Mouse (Mus musculus) liver, embryonic 11.5 days (tissue): ENCODE data around the gene Cox6b1. TPM values are rescaled to one million over a fixed set of nuclear protein-coding genes. Genes with fewer than 3 reads are reported as not detected.

ENCODE experiments used
- ATAC-seq: fragments of 200-750 bp; cut with Nextera tagmentation; replicated peaks from 2 replicates; pipeline ENCODE4 v1.8.0; 2017; ENCODE audit warnings: moderate number of reproducible peaks, mild to moderate bottlenecking, moderate TSS enrichment, moderate library complexity; ENCODE audit not compliant: low FRiP score
- DNase-seq: peaks from one replicate; pipeline ENCODE4 v3.0.0-alpha.2; 2017; ENCODE audit warnings: low spot score
- H3K27ac ChIP-seq: fragments of 300-500 bp; sonication (generic); 2 replicates; pipeline ENCODE4 v1.5.1; 2014; ENCODE audit warnings: mild to moderate bottlenecking, low read depth, low read length, control low read depth
- H3K27me3 ChIP-seq: fragments of 300-500 bp; sonication (generic); replicated peaks from 2 replicates; pipeline ENCODE4 v1.6.1; 2014; ENCODE audit warnings: low read length, mixed read lengths; ENCODE audit not compliant: control insufficient read depth, insufficient read depth
- H3K36me3 ChIP-seq: fragments of 300-500 bp; sonication (generic); 2 replicates; pipeline ENCODE4 v1.6.1; 2014; ENCODE audit warnings: mild to moderate bottlenecking, low read length, moderate library complexity, mixed read lengths; ENCODE audit not compliant: control insufficient read depth, insufficient read depth
- H3K4me1 ChIP-seq: fragments of 300-500 bp; sonication (generic); replicated peaks from 2 replicates; pipeline ENCODE4 v1.6.1; 2014; ENCODE audit warnings: low read length, mixed read lengths; ENCODE audit not compliant: control insufficient read depth, insufficient read depth
- H3K4me2 ChIP-seq: fragments of 300-500 bp; sonication (generic); 2 replicates; pipeline ENCODE4 v1.6.1; 2014; ENCODE audit warnings: mild to moderate bottlenecking, control low read depth, moderate library complexity
- H3K4me3 ChIP-seq: fragments of 300-500 bp; sonication (generic); 2 replicates; pipeline ENCODE4 v1.5.1; 2014; ENCODE audit warnings: low read depth, low read length, control low read depth
- H3K9ac ChIP-seq: fragments of 300-500 bp; sonication (generic); 2 replicates; pipeline ENCODE4 v1.6.1; 2014; ENCODE audit warnings: low read depth, low read length, control low read depth
- H3K9me3 ChIP-seq: fragments of 300-500 bp; sonication (generic); 2 replicates; pipeline ENCODE4 v1.6.1; 2016; ENCODE audit warnings: low read length, inconsistent platforms, mixed read lengths; ENCODE audit not compliant: control insufficient read depth
- whole genome bisulfite sequencing: fragments of 180-500 bp; shearing (Covaris S2); extraction: QIAGEN DNeasy Blood & Tissue Kit; methylation state at CpG from one replicate; pipeline ENCODE4 v1.1.7; 2014; 5-methylcytosine and 5-hydroxymethylcytosine counted together
- polyA plus RNA-seq: library from polyadenylated mRNA; unstranded; fragments of >200 nt; fragmentation: Nextera tagmentation; extraction: Ambion mirVana; gene quantifications from 2 replicates; pipeline ENCODE4 v1.2.1, GENCODE M21; 2014

The Cox6b1 gene
- polyA plus RNA-seq, 1 experiment from 2014 or later = 909 TPM

DNA sequence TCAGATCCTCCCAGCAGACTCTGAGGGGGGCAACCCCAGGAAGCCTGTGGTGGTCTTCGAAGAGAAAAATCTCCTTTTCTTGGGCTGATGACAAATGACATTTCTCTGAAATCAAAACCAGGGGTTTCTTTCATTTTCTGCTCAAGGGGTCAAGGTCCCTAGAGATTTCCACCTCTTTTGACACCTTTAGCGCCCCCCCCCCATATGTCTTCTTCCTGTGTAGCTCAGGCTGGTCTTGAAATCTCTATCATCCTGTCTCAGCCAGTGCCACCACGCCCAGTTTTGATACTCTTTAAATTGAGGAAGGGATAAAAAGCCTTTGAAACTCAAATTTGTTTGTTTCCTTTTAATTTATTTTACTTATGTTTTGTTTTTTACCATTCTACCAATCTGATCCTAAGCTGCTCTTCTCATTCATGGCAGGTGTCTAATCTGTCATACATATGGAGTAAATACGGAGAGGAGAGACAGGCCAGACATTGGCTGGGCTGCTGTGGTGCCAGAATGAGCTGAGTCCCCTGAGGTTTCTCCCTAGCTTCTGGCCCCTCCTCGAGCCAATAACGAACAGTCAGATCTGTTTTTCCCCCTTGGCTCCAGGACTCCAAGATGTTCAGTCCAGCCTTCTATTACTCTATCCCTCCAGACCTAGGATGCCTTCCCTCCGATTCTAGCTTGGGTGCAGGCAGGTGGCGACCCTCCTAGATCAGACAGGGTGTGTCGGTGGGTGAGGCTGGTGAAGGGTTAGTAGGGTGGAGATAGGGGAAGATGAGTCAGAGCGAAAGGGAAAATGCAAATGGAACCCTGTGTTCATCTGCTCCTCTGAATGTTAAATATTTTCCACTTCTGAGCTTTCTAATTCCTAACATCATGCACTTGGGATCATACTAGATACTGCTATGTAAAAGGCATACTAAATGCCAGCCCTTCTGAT, 32.1 kb downstream of the Cox6b1 start:
- WGBS = 63% methylated on average over 10 of the region's 10 CpGs

DNA sequence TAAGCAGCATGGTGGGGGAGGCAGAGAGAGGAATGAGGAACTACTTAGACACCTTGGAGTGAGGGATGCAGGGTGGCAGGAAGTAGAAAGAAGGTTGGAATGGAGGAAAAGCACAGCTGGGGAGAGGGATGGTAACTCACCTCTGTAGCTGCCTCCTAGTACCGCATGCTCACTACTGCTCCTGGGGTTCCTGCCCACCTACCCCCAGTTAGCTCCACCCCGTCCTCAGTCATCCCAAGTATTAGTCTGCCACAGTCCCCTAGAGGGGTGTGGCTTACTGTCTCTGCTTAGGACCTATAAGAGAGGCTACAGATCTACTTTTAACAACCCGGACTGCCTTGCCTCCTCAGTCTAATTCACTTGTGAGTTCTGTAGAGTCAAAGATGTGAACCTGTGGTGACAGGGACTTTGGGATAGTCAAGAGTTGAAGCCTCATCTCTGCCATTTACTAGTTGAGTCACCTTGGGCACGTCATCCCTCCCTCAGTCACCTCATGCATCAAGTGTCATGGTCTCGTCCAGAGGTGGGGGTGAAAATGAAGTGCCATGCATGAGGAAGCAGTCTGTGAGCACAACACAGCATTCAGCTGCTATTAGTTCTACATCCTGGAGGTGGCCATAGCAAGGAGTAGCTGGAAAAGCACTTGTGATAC, 33.1 kb downstream of the Cox6b1 start:
- WGBS = 48% methylated on average over 5 of the region's 5 CpGs
- Histone ChIP-seq H3K4me2 (no peak overlapping the region), H3K4me3 (no peak overlapping the region), H3K27ac (no peak overlapping the region), H3K36me3 (no peaks in the 10 kb centered on the region), H3K4me1 (peaks cover 6% of the 10 kb centered on the region), H3K9ac (no peak overlapping the region), H3K9me3 (no peaks in the 10 kb centered on the region), H3K27me3 (no peaks in the 10 kb centered on the region)
- DNase-seq = no peak
- ATAC-seq = no peak

More for the DNA sequence above, 32.1 kb downstream of the Cox6b1 start:
- Histone ChIP-seq H3K36me3 (no peaks in the 10 kb centered on the region), H3K4me2 (no peak overlapping the region), H3K4me3 (no peak overlapping the region), H3K27ac (no peak overlapping the region), H3K9ac (no peak overlapping the region), H3K4me1 (peaks cover 6% of the 10 kb centered on the region), H3K27me3 (no peaks in the 10 kb centered on the region), H3K9me3 (no peaks in the 10 kb centered on the region)
- no peak for ATAC-seq
- no peak for DNase-seq

DNA sequence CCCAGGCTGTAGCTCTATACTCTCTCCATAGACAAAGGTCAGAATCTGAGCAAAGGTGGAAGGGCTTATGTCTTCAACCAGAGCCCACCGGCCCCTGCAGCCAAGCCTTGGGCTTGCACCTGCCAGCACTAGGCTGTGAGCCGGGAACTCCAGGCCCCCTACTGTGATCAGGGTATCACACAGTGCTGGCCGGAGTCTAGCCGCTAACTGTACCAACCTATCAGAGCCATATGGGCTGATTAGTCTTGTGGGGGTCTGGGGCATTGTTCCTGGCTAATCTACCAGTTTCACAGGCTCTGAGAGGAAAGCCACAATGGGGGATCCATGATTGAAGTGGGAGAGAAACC, 34.4 kb downstream of the Cox6b1 start:
- peaks cover 5% of the 10 kb centered on the region; the same call in 1 of the 2 replicates for H3K36me3 ChIP-seq
- ATAC-seq (no peak), DNase-seq (no peak)
- no peak overlapping the region for H3K4me3 ChIP-seq
- H3K9ac ChIP-seq = no peak overlapping the region
- WGBS = 64% methylated on average over 4 of the region's 4 CpGs
- no peak overlapping the region for H3K27ac ChIP-seq
- H3K27me3 ChIP-seq = no peaks in the 10 kb centered on the region
- H3K4me2 ChIP-seq = no peak overlapping the region
- no peaks in the 10 kb centered on the region for H3K9me3 ChIP-seq
- H3K4me1 ChIP-seq = peaks cover 11% of the 10 kb centered on the region

DNA sequence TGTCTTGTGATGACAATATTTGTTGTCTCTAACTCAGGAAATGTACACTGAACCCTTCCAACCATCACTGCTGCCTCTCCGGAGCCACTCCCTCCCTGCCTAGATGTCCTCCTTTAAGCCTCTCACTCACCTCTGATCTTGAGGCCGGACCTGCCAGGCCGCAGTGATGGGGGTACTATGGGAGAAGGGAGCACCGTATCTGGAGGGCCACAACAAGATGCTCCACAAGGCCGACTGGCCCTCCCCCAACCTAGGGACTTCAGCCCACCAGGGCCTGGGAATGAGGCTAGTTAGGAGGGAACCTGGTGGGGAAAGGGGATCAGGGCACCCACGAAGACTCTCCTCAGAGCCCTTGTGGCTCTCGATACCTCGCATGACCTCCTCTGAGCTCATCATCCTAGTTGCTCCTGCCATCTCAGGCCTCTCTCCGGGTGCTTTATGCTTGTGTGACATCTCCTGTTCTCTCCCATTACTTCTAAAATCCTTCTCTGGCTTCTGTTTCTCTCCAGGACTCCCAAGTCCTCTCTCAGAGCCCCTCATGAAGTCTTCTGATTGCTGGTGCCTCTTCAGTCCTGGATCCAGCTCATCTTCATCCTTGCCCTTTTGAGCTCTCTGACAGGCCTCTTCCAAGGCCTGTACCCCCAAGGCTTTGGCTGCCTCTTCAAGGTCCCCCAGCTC, 34.9 kb downstream of the Cox6b1 start:
- 82% methylated on average over 9 of the region's 9 CpGs for WGBS
- Histone ChIP-seq H3K9me3 (no peaks in the 10 kb centered on the region), H3K4me2 (no peak overlapping the region), H3K4me3 (no peak overlapping the region), H3K36me3 (peaks cover 8% of the 10 kb centered on the region; the same call in 1 of the 2 replicates), H3K4me1 (peaks cover 11% of the 10 kb centered on the region), H3K27ac (no peak overlapping the region), H3K9ac (no peak overlapping the region), H3K27me3 (no peaks in the 10 kb centered on the region)
- no peak for DNase-seq
- ATAC-seq = no peak

DNA sequence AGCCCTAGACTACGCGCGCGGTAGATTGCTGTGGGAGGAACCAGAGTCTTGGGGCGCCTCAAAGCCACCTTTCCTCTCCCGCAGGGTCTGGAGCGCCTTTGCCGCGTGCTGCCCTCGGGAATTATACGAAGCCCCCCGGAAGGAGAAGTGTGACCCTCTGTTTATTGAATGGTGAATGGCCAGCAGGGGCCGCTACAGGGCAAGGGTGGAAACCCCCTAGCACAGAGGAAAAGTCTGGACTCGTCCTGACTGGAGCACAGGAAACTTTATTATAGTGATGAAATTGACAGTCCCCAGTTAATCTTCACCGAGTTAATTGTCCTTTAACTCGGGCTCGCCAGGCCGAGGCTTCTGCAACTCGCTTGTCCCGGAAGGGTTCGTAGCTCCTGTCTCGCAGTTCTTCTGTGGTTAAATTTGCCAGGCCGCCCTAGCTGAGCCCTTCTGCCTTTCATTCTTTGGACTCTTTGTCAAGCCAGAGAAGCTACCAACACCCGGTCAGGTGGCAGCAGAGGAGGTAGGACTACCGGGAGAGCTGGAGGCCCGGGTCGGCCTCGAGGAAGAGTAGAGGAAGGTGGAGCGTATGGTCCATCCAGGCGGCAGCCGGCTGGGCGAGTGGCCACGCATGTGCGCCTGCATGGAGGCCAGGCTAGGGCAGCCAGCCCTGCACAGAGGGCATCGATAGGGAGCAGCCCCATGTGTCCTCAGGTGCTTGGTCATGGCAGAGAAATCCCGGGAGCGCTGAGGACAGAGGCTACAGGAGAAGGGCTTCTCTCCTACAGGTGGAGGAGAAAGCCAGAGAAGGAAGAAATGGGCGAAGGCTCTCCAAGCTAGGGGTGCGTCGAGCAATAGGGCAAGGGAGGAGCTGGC, 36.3 kb downstream of the Cox6b1 start:
- peaks cover 11% of the 10 kb centered on the region for H3K4me1 ChIP-seq
- WGBS = 32% methylated on average over 39 of the region's 40 CpGs

DNA sequence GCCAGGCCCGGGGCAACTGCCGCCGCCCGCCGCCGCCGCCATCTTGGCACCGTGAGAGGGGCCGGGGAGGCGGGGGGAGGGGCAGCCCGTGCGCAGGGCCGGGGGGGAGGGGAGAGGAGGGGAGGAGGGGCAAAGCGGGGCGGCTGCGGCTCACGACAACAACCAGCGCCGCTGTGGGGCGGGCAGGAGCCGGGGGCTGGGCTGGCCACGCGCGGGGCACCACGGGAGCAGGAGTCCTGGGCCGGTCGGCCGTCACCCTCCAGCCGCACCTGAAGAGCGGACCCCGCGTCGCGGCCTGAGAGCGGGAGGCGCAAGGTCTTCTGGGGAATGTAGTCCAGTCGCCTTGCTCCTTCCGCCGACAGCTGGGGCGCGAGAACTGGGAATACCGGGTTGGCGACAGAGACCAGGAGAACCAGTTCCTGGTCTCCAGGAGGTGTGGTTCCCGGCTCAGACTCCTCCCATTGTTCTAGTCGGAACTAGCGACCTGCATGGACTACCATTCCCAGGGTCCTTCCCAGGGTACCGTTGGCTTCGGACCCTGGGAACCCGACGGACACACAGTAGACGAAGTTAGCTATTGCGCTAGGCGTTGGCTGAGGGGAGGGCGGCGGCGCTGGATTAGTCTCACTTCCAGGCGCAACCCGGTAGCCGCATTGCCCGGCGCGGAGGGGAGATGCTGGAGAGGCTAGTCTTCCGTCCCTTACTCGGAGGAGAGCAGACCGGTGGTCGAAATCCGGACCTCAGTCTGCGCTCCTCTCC, 37.1 kb downstream of the Cox6b1 start, which contains the start of gene Kmt2b:
TSS of gene Kmt2b (minus strand) at position 51 of the 759 bp plus-strand sequence.
- H3K4me1 ChIP-seq = peaks cover 11% of the 10 kb centered on the region
- H3K27ac ChIP-seq = peak within 1 kb of the TSS; percentile 91
- peak within 1 kb of the TSS; percentile 99 for H3K9ac ChIP-seq
- H3K4me3 ChIP-seq = peak within 1 kb of the TSS; percentile 96
- peak; percentile 98 for DNase-seq
- ATAC-seq = peak; percentile 93
- H3K4me2 ChIP-seq = peak within 1 kb of the TSS; percentile 83
- H3K27me3 ChIP-seq = no peaks in the 10 kb centered on the region
- no peaks in the 10 kb centered on the region for H3K9me3 ChIP-seq
- peaks cover 21% of the 10 kb centered on the region for H3K36me3 ChIP-seq
- under 1% methylated on average over 48 of the region's 68 CpGs for WGBS

More for the DNA sequence above, 36.3 kb downstream of the Cox6b1 start:
- H3K4me2 ChIP-seq = peak overlapping the region; percentile 63
- H3K27ac ChIP-seq = peak overlapping the region; percentile 91
- peaks cover 16% of the 10 kb centered on the region; the same call in 1 of the 2 replicates for H3K36me3 ChIP-seq
- peak overlapping the region; percentile 96 for H3K4me3 ChIP-seq
- peak; percentile 84 for DNase-seq
- no peaks in the 10 kb centered on the region for H3K27me3 ChIP-seq
- H3K9me3 ChIP-seq = no peaks in the 10 kb centered on the region
- peak overlapping the region; percentile 99 for H3K9ac ChIP-seq
- ATAC-seq = peak; percentile 54

DNA sequence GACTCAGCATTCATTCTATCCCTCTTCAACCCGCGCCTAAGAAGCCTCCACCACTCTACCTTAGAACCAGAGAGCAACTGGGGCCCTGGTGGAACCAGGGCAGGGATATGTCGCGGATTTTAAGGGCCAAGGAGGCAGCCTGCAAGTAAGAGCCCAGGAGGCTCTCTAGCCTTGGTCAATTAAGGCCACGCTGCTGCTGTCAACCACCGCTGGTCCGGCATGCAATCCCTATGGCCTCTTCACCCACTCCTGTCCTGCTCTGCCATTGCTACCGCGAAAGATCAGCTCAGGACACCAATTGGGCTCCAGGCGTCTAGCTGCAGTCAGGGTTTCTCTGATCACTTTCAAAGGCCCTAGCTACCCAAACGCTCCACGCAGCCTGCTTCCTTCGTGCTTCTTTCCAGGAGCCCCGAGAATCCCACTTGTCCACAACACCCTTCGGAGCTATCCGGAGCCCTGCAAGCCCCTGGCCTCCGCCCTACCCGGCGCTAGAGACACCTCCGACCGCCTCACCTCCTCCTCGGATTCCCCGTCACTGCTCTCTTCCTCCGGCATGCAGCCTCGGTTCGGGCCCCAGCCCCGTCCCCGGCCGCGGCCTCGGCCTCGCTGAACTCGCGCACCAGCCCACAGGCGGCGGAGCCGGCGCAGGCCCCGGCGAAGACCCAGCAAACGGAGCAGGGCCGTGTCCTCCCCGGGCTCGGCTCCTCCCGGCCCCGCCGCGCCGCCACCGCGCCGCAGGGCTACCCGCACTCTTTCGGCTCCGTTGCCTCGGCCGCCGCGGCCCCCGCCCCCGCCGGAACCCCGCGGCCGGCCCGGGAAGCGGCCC, 37.9 kb downstream of the Cox6b1 start:
- no peaks in the 10 kb centered on the region for H3K27me3 ChIP-seq

More for the DNA sequence above, 37.9 kb downstream of the Cox6b1 start:
- Histone ChIP-seq H3K9me3 (no peaks in the 10 kb centered on the region), H3K4me3 (peak overlapping the region; percentile 96), H3K9ac (peak overlapping the region; percentile 99), H3K36me3 (peaks cover 27% of the 10 kb centered on the region), H3K4me2 (peak overlapping the region; percentile 83), H3K4me1 (peaks cover 11% of the 10 kb centered on the region), H3K27ac (peak overlapping the region; percentile 91)
- WGBS = under 1% methylated on average over 52 of the region's 67 CpGs
- DNase-seq (peak; percentile 62), ATAC-seq (peak; percentile 27)
